Mouse (Mus musculus) gastrocnemius, adult 18-20 months (tissue): Measurements from ENCODE around the gene Ankrd45. TPM values are rescaled to one million over a fixed set of nuclear protein-coding genes. Genes with fewer than 3 reads are reported as not detected.
"Not testable (repeated sequence)": the region's sequence is repeated elsewhere in the genome, so short reads cannot be mapped to it uniquely, and the experiment has no call there.

ENCODE experiments used
- DNase-seq: peaks from one replicate; pipeline ENCODE4 v3.0.0; 2021; ENCODE audit warnings: low spot score
- long read RNA-seq, 2 experiments: library from polyadenylated mRNA; stranded (forward); transcript quantifications; one replicate each; pipeline ENCODE4 v2.0.0; 2021
- total RNA-seq, 2 experiments: library from RNA; stranded (reverse); gene quantifications; 2 replicates each; pipeline ENCODE4 v1.2.3; 2021

The Ankrd45 gene
- total RNA-seq: not detected
- long read RNA-seq, experiment 1: 0 reads
- long read RNA-seq, experiment 2: 0 reads

- DNase-seq: no peak
These were observed at the start of gene Ankrd45 for GRCm38 (mm10) chr1:161142531-161143159. Ankrd45 (plus strand) TSS chr1:161142691.

GRCm38 (mm10) chr1:161099721-161100405, 42.6 kb upstream of the Ankrd45 start:
- DNase-seq: no peak

GRCm38 (mm10) chr1:161103842-161104241, 38.6 kb upstream of the Ankrd45 start:
- DNase-seq: no peak

GRCm38 (mm10) chr1:161109216-161109615, 33.3 kb upstream of the Ankrd45 start:
- no peak for DNase-seq

- DNase-seq: no peak
These were observed 27.9 kb upstream of the Ankrd45 start for GRCm38 (mm10) chr1:161114591-161114990.

- DNase-seq: no peak
These were observed 19.7 kb upstream of the Ankrd45 start for GRCm38 (mm10) chr1:161122661-161123418.

- DNase-seq: no peak
These were observed 16.0 kb upstream of the Ankrd45 start for GRCm38 (mm10) chr1:161126461-161126860.

- peak; percentile 95 for DNase-seq
These were observed 11.5 kb upstream of the Ankrd45 start, which contains the start of gene Klhl20 for GRCm38 (mm10) chr1:161130726-161131664. Klhl20 (minus strand) TSS chr1:161131511.

GRCm38 (mm10) chr1:161139496-161139895, 3.0 kb upstream of the Ankrd45 start:
- no peak for DNase-seq

- DNase-seq: no peak
These were observed 2.3 kb upstream of the Ankrd45 start for GRCm38 (mm10) chr1:161140026-161140762.

- DNase-seq: no peak
These were observed 725 bp downstream of the Ankrd45 start for GRCm38 (mm10) chr1:161143216-161143615.

GRCm38 (mm10) chr1:161145611-161146010, 3.1 kb downstream of the Ankrd45 start:
- not testable (repeated sequence) for DNase-seq

GRCm38 (mm10) chr1:161147888-161148287, 5.4 kb downstream of the Ankrd45 start:
- DNase-seq: no peak

GRCm38 (mm10) chr1:161151098-161151497, 8.6 kb downstream of the Ankrd45 start:
- DNase-seq: no peak

- no peak for DNase-seq
These were observed 14.1 kb downstream of the Ankrd45 start for GRCm38 (mm10) chr1:161156546-161156945.

GRCm38 (mm10) chr1:161159214-161159613, 16.7 kb downstream of the Ankrd45 start, which contains the start of gene Tex50:
Tex50 (minus strand) TSS chr1:161159314.
- no peak for DNase-seq

- no peak for DNase-seq
These were observed 17.8 kb downstream of the Ankrd45 start for GRCm38 (mm10) chr1:161160266-161160665.

GRCm38 (mm10) chr1:161170651-161171050, 28.2 kb downstream of the Ankrd45 start:
- DNase-seq: peak; percentile 41

GRCm38 (mm10) chr1:161180674-161181073, 38.2 kb downstream of the Ankrd45 start:
- peak; percentile 19 for DNase-seq

GRCm38 (mm10) chr1:161182386-161182785, 39.9 kb downstream of the Ankrd45 start:
- DNase-seq: no peak
